Mouse (Mus musculus) forebrain, embryonic 14.5 days (tissue): Measurements from ENCODE around the gene Cux2. TPM values are rescaled to one million over a fixed set of nuclear protein-coding genes. Genes with fewer than 3 reads are reported as not detected.

Experiments
- ATAC-seq: fragments of 200-750 bp; cut with Nextera tagmentation; 2 replicates; pipeline ENCODE4 v1.8.0; 2017; ENCODE audit warnings: mild to moderate bottlenecking, moderate library complexity
- DNase-seq: peaks from one replicate; pipeline ENCODE4 v3.0.0-alpha.2; 2015; ENCODE audit warnings: low spot score
- H3K27ac ChIP-seq: fragments of 300-500 bp; sonication (generic); 2 replicates; pipeline ENCODE4 v1.5.1; 2014; ENCODE audit warnings: low read depth, mild to moderate bottlenecking, control low read depth, low read length, moderate library complexity
- H3K27me3 ChIP-seq: fragments of 300-500 bp; sonication (generic); replicated peaks from 2 replicates; pipeline ENCODE4 v1.6.1; 2014; ENCODE audit warnings: low read length, control low read depth, mixed read lengths; ENCODE audit not compliant: control insufficient read depth, insufficient read depth
- H3K36me3 ChIP-seq: fragments of 300-500 bp; sonication (generic); 2 replicates; pipeline ENCODE4 v1.6.1; 2014; ENCODE audit warnings: low read length, control low read depth; ENCODE audit not compliant: control insufficient read depth, insufficient read depth
- H3K4me1 ChIP-seq: fragments of 300-500 bp; sonication (generic); 2 replicates; pipeline ENCODE4 v1.6.1; 2014; ENCODE audit warnings: antibody characterized with exemption, low read length, control low read depth; ENCODE audit not compliant: control insufficient read depth, insufficient read depth
- H3K4me2 ChIP-seq: fragments of 300-500 bp; sonication (generic); 2 replicates; pipeline ENCODE4 v1.6.1; 2014; ENCODE audit warnings: mild to moderate bottlenecking, control low read depth, low read length
- H3K4me3 ChIP-seq: fragments of 300-500 bp; sonication (generic); 2 replicates; pipeline ENCODE4 v1.5.1; 2014; ENCODE audit warnings: low read depth, low read length, control low read depth
- H3K9ac ChIP-seq: fragments of 300-500 bp; sonication (generic); 2 replicates; pipeline ENCODE4 v1.6.1; 2014; ENCODE audit warnings: mild to moderate bottlenecking, low read length, control low read depth, moderate library complexity
- H3K9me3 ChIP-seq: fragments of 300-500 bp; sonication (generic); replicated peaks from 2 replicates; pipeline ENCODE4 v1.6.1; 2016; ENCODE audit warnings: low read length, control low read depth, mixed read lengths; ENCODE audit not compliant: control insufficient read depth
- WGBS: fragments of 180-500 bp; shearing (Covaris S2); extraction: QIAGEN DNeasy Blood & Tissue Kit; methylation state at CpG from one replicate; pipeline ENCODE4 v1.1.7; 2014; 5-methylcytosine and 5-hydroxymethylcytosine counted together
- polyA plus RNA-seq: library from polyadenylated mRNA; unstranded; fragments of >200 nt; fragmentation: Nextera tagmentation; extraction: Ambion mirVana; gene quantifications from 2 replicates; pipeline ENCODE4 v1.2.1, GENCODE M21; 2014

Cux2 gene
- polyA plus RNA-seq, 1 experiment from 2014 or later = 16.7 TPM

GRCm38 (mm10) chr5:121832376-121833155 is 217.3 kb downstream of the Cux2 start:
- no peak overlapping the region for H3K27ac ChIP-seq
- H3K36me3 ChIP-seq = no peaks in the 10 kb centered on the region
- no peak for DNase-seq
- ATAC-seq = no peak
- no peak overlapping the region for H3K4me2 ChIP-seq
- H3K9ac ChIP-seq = no peak overlapping the region
- peaks cover 19% of the 10 kb centered on the region for H3K4me1 ChIP-seq
- no peaks in the 10 kb centered on the region for H3K9me3 ChIP-seq
- WGBS = 87% methylated on average over 6 of the region's 6 CpGs
- H3K4me3 ChIP-seq = no peak overlapping the region
- peaks cover 14% of the 10 kb centered on the region for H3K27me3 ChIP-seq

GRCm38 (mm10) chr5:121831002-121831601 is 218.8 kb downstream of the Cux2 start:
- Histone ChIP-seq H3K4me2 (no peak overlapping the region), H3K9ac (no peak overlapping the region), H3K27me3 (peaks cover 4% of the 10 kb centered on the region; the same call in 1 of the 2 replicates), H3K4me3 (no peak overlapping the region), H3K4me1 (peaks cover 12% of the 10 kb centered on the region), H3K36me3 (no peaks in the 10 kb centered on the region), H3K9me3 (no peaks in the 10 kb centered on the region), H3K27ac (no peak overlapping the region)
- 91% methylated on average over 6 of the region's 6 CpGs for WGBS
- ATAC-seq (no peak), DNase-seq (no peak)

GRCm38 (mm10) chr5:121828491-121829432 is 221.1 kb downstream of the Cux2 start:
- H3K27me3 ChIP-seq = peaks cover 4% of the 10 kb centered on the region; the same call in 1 of the 2 replicates
- peak overlapping the region; percentile 61 for H3K9ac ChIP-seq
- 0 out of 2 replicates have a peak, but pooled peaks cover 3% of the 10 kb centered on the region for H3K4me1 ChIP-seq
- H3K4me3 ChIP-seq = peak overlapping the region; percentile 42
- H3K36me3 ChIP-seq = no peaks in the 10 kb centered on the region
- DNase-seq = peak; percentile 65
- peak overlapping the region; percentile 95 for H3K4me2 ChIP-seq
- H3K9me3 ChIP-seq = no peaks in the 10 kb centered on the region
- WGBS = 3% methylated on average over 76 of the region's 82 CpGs
- ATAC-seq = peak; percentile 67
- H3K27ac ChIP-seq = 0 out of 2 replicates have a peak overlapping the region, but pooled peaks have one; percentile 14

GRCm38 (mm10) chr5:121827876-121828275 is 222.0 kb downstream of the Cux2 start:
- ATAC-seq (peak; percentile 27; the same call in 1 of the 2 replicates), DNase-seq (peak; percentile 71)
- Histone ChIP-seq H3K27me3 (peaks cover 4% of the 10 kb centered on the region; the same call in 1 of the 2 replicates), H3K4me3 (no peak overlapping the region), H3K4me1 (0 out of 2 replicates have a peak, but pooled peaks cover 3% of the 10 kb centered on the region), H3K9ac (no peak overlapping the region; the same call in 1 of the 2 replicates), H3K27ac (no peak overlapping the region), H3K4me2 (peak overlapping the region; percentile 95), H3K36me3 (peaks cover 6% of the 10 kb centered on the region; the same call in 1 of the 2 replicates), H3K9me3 (no peaks in the 10 kb centered on the region)
- WGBS = 60% methylated on average over 4 of the region's 4 CpGs

- DNase-seq (no peak), ATAC-seq (no peak)
- no peak overlapping the region for H3K4me2 ChIP-seq
- H3K9me3 ChIP-seq = no peaks in the 10 kb centered on the region
- H3K9ac ChIP-seq = no peak overlapping the region
- H3K4me3 ChIP-seq = no peak overlapping the region
- H3K27me3 ChIP-seq = peaks cover 4% of the 10 kb centered on the region; the same call in 1 of the 2 replicates
- H3K4me1 ChIP-seq = 0 out of 2 replicates have a peak, but pooled peaks cover 3% of the 10 kb centered on the region
- peaks cover 11% of the 10 kb centered on the region; the same call in 1 of the 2 replicates for H3K36me3 ChIP-seq
- WGBS = 88% methylated on average over 3 of the region's 3 CpGs
- no peak overlapping the region for H3K27ac ChIP-seq
Observed at GRCm38 (mm10) chr5:121825606-121826005, 224.3 kb downstream of the Cux2 start.

- Histone ChIP-seq H3K4me2 (no peak overlapping the region), H3K9ac (no peak overlapping the region), H3K27ac (no peak overlapping the region), H3K27me3 (no peaks in the 10 kb centered on the region), H3K4me3 (no peak overlapping the region), H3K4me1 (0 out of 2 replicates have a peak, but pooled peaks cover 1% of the 10 kb centered on the region), H3K9me3 (no peaks in the 10 kb centered on the region), H3K36me3 (peaks cover 21% of the 10 kb centered on the region)
- DNase-seq (no peak), ATAC-seq (no peak)
- WGBS = 86% methylated on average over 4 of the region's 4 CpGs
Observed at GRCm38 (mm10) chr5:121824121-121824520, 225.8 kb downstream of the Cux2 start.

GRCm38 (mm10) chr5:121823668-121824067 is 226.2 kb downstream of the Cux2 start:
- Histone ChIP-seq H3K4me1 (no peaks in the 10 kb centered on the region), H3K4me2 (no peak overlapping the region), H3K36me3 (peaks cover 26% of the 10 kb centered on the region), H3K9ac (no peak overlapping the region), H3K4me3 (no peak overlapping the region), H3K27me3 (no peaks in the 10 kb centered on the region), H3K27ac (no peak overlapping the region), H3K9me3 (no peaks in the 10 kb centered on the region)
- ATAC-seq = no peak
- WGBS = 86% methylated on average over 1 of the region's 1 CpGs
- DNase-seq = no peak

- Histone ChIP-seq H3K9ac (no peak overlapping the region), H3K4me3 (no peak overlapping the region), H3K4me2 (no peak overlapping the region), H3K9me3 (no peaks in the 10 kb centered on the region), H3K27ac (no peak overlapping the region), H3K36me3 (peaks cover 33% of the 10 kb centered on the region), H3K4me1 (no peaks in the 10 kb centered on the region), H3K27me3 (no peaks in the 10 kb centered on the region)
- 88% methylated on average over 7 of the region's 7 CpGs for WGBS
- DNase-seq (no peak), ATAC-seq (no peak)
Observed at GRCm38 (mm10) chr5:121822786-121823505, 227.0 kb downstream of the Cux2 start.
